Mouse (Mus musculus) cerebellum, adult 9-11 months (tissue): ENCODE results near the gene Auh.

ENCODE experiments used
- DNase-seq: peaks from one replicate; pipeline ENCODE4 v3.0.0; 2022

Gene Auh

GRCm38 (mm10) chr13:52793434-52793989, 136.0 kb downstream of the Auh start:
- DNase-seq = no peak

GRCm38 (mm10) chr13:52792242-52792844, 137.1 kb downstream of the Auh start:
- DNase-seq = no peak

- DNase-seq = no peak
Observed at GRCm38 (mm10) chr13:52790894-52791293, 138.6 kb downstream of the Auh start.
